Mouse (Mus musculus) erythroblast, embryonic 14.5 days (primary cell): ENCODE measurements around the gene Ktn1.

Experiments
- GATA1 ChIP-seq: IDR thresholded peaks from 2 replicates; pipeline ENCODE4 v1.6.1; 2012; ENCODE audit warnings: low read length, inconsistent platforms, mixed read lengths
- TAL1 ChIP-seq: IDR thresholded peaks from 3 replicates; pipeline ENCODE4 v1.6.1; 2012; ENCODE audit warnings: low read length, inconsistent platforms, mixed read lengths

GRCm38 (mm10) chr14:47613254-47613653 is 35.0 kb upstream of the Ktn1 start:
- TF ChIP-seq GATA1 = no peak
- TF ChIP-seq TAL1 = no peak
